Mouse (Mus musculus) kidney, embryonic 14.5 days (tissue): ENCODE measurements at regions not wholly inside any gene's neighbourhood (a gene's known extent, or its start where the extent isn't known, plus 50 kb on each side); places are given as distances from the start of the nearest gene placed in this dataset.

Source experiments
- ATAC-seq: fragments of 200-750 bp; cut with Nextera tagmentation; 2 replicates; pipeline ENCODE4 v1.8.0; 2017; ENCODE audit warnings: moderate number of reproducible peaks, mild to moderate bottlenecking, moderate TSS enrichment, moderate library complexity; ENCODE audit not compliant: low FRiP score, low TSS enrichment
- H3K27ac ChIP-seq: fragments of 300-500 bp; sonication (generic); 2 replicates; pipeline ENCODE4 v1.5.1; 2014; ENCODE audit warnings: low read depth, mild to moderate bottlenecking, low read length, moderate library complexity, mixed read lengths
- H3K27me3 ChIP-seq: fragments of 300-500 bp; sonication (generic); 2 replicates; pipeline ENCODE4 v1.6.1; 2014; ENCODE audit warnings: mild to moderate bottlenecking, low read length; ENCODE audit not compliant: control insufficient read depth, insufficient read depth
- H3K36me3 ChIP-seq: fragments of 300-500 bp; sonication (generic); 2 replicates; pipeline ENCODE4 v1.6.1; 2014; ENCODE audit warnings: low read length, mixed read lengths; ENCODE audit not compliant: control insufficient read depth, insufficient read depth
- H3K4me1 ChIP-seq: fragments of 300-500 bp; sonication (generic); 2 replicates; pipeline ENCODE4 v1.6.1; 2014; ENCODE audit warnings: low read length, mixed read lengths; ENCODE audit not compliant: control insufficient read depth, insufficient read depth
- H3K4me2 ChIP-seq: fragments of 300-500 bp; sonication (generic); replicated peaks from 2 replicates; pipeline ENCODE4 v1.6.1; 2014; ENCODE audit warnings: low read depth, mild to moderate bottlenecking, low read length
- H3K4me3 ChIP-seq: fragments of 300-500 bp; sonication (generic); 2 replicates; pipeline ENCODE4 v1.5.1; 2014; ENCODE audit warnings: mild to moderate bottlenecking, low read length
- H3K9ac ChIP-seq: fragments of 300-500 bp; sonication (generic); 2 replicates; pipeline ENCODE4 v1.6.1; 2014; ENCODE audit warnings: low read depth, mild to moderate bottlenecking, low read length, moderate library complexity
- H3K9me3 ChIP-seq: fragments of 300-500 bp; sonication (generic); 2 replicates; pipeline ENCODE4 v1.6.1; 2016; ENCODE audit warnings: low read length; ENCODE audit not compliant: control insufficient read depth
- WGBS: fragments of 180-500 bp; shearing (Covaris S2); extraction: QIAGEN DNeasy Blood & Tissue Kit; methylation state at CpG from one replicate; pipeline ENCODE4 v1.1.7; 2014; 5-methylcytosine and 5-hydroxymethylcytosine counted together

GRCm38 (mm10) chr9:59232682-59233081 is 58.7 kb upstream of the Adpgk start:
- 73% methylated on average over 3 of the region's 3 CpGs for WGBS
- Histone ChIP-seq H3K4me3 (no peak overlapping the region), H3K27me3 (no peaks in the 10 kb centered on the region), H3K27ac (no peak overlapping the region), H3K9ac (no peak overlapping the region), H3K36me3 (no peaks in the 10 kb centered on the region), H3K9me3 (0 out of 2 replicates have a peak, but pooled peaks cover 2% of the 10 kb centered on the region), H3K4me2 (no peak overlapping the region), H3K4me1 (no peaks in the 10 kb centered on the region)
- ATAC-seq = no peak

- H3K4me1 ChIP-seq = no peaks in the 10 kb centered on the region
- ATAC-seq = no peak
- WGBS = 87% methylated on average over 7 of the region's 7 CpGs
These were observed 59.4 kb upstream of the Adpgk start for GRCm38 (mm10) chr9:59231947-59232346.

GRCm38 (mm10) chr9:59231186-59231585 is 60.2 kb upstream of the Adpgk start:
- no peak overlapping the region for H3K9ac ChIP-seq
- H3K4me1 ChIP-seq = no peaks in the 10 kb centered on the region
- no peaks in the 10 kb centered on the region for H3K27me3 ChIP-seq
- 85% methylated on average over 5 of the region's 5 CpGs for WGBS
- H3K9me3 ChIP-seq = 0 out of 2 replicates have a peak, but pooled peaks cover 4% of the 10 kb centered on the region
- no peak overlapping the region for H3K4me3 ChIP-seq
- no peak for ATAC-seq
- H3K27ac ChIP-seq = no peak overlapping the region
- no peaks in the 10 kb centered on the region for H3K36me3 ChIP-seq
- no peak overlapping the region for H3K4me2 ChIP-seq

More at GRCm38 (mm10) chr9:59231947-59232346, 59.4 kb upstream of the Adpgk start:
- no peak overlapping the region for H3K9ac ChIP-seq
- no peaks in the 10 kb centered on the region for H3K27me3 ChIP-seq
- H3K4me2 ChIP-seq = no peak overlapping the region
- 0 out of 2 replicates have a peak, but pooled peaks cover 4% of the 10 kb centered on the region for H3K9me3 ChIP-seq
- no peak overlapping the region for H3K4me3 ChIP-seq
- no peak overlapping the region for H3K27ac ChIP-seq
- no peaks in the 10 kb centered on the region for H3K36me3 ChIP-seq

GRCm38 (mm10) chr9:59230161-59230560 is 61.2 kb upstream of the Adpgk start:
- 91% methylated on average over 5 of the region's 5 CpGs for WGBS
- Histone ChIP-seq H3K36me3 (no peaks in the 10 kb centered on the region), H3K27ac (no peak overlapping the region), H3K9ac (no peak overlapping the region), H3K27me3 (no peaks in the 10 kb centered on the region), H3K9me3 (0 out of 2 replicates have a peak, but pooled peaks cover 4% of the 10 kb centered on the region), H3K4me2 (no peak overlapping the region), H3K4me3 (no peak overlapping the region), H3K4me1 (no peaks in the 10 kb centered on the region)
- no peak for ATAC-seq

GRCm38 (mm10) chr9:59227948-59228347 is 63.4 kb upstream of the Adpgk start:
- ATAC-seq = no peak
- 0 out of 2 replicates have a peak, but pooled peaks cover 4% of the 10 kb centered on the region for H3K9me3 ChIP-seq
- no peaks in the 10 kb centered on the region for H3K36me3 ChIP-seq
- H3K27me3 ChIP-seq = no peaks in the 10 kb centered on the region
- WGBS = 81% methylated on average over 4 of the region's 4 CpGs
- H3K4me1 ChIP-seq = no peaks in the 10 kb centered on the region
- no peak overlapping the region for H3K27ac ChIP-seq
- H3K4me2 ChIP-seq = no peak overlapping the region
- H3K4me3 ChIP-seq = no peak overlapping the region
- H3K9ac ChIP-seq = no peak overlapping the region

- H3K27ac ChIP-seq = no peak overlapping the region
- no peak overlapping the region for H3K9ac ChIP-seq
- H3K9me3 ChIP-seq = 0 out of 2 replicates have a peak, but pooled peaks cover 4% of the 10 kb centered on the region
- no peaks in the 10 kb centered on the region for H3K4me1 ChIP-seq
- no peak overlapping the region for H3K4me3 ChIP-seq
- WGBS = 87% methylated on average over 4 of the region's 4 CpGs
- no peak overlapping the region for H3K4me2 ChIP-seq
- ATAC-seq = no peak
- no peaks in the 10 kb centered on the region for H3K27me3 ChIP-seq
- no peaks in the 10 kb centered on the region for H3K36me3 ChIP-seq
These were observed 65.0 kb upstream of the Adpgk start for GRCm38 (mm10) chr9:59226361-59226760.

GRCm38 (mm10) chr9:59219277-59219676 is 72.1 kb upstream of the Adpgk start:
- Histone ChIP-seq H3K9ac (no peak overlapping the region), H3K4me2 (no peak overlapping the region), H3K4me3 (no peak overlapping the region), H3K36me3 (no peaks in the 10 kb centered on the region), H3K4me1 (no peaks in the 10 kb centered on the region), H3K9me3 (no peaks in the 10 kb centered on the region), H3K27me3 (no peaks in the 10 kb centered on the region), H3K27ac (no peak overlapping the region)
- no peak for ATAC-seq
- 73% methylated on average over 4 of the region's 4 CpGs for WGBS

- Histone ChIP-seq H3K9me3 (no peaks in the 10 kb centered on the region), H3K27me3 (no peaks in the 10 kb centered on the region), H3K9ac (no peak overlapping the region), H3K4me3 (no peak overlapping the region), H3K4me2 (no peak overlapping the region), H3K36me3 (no peaks in the 10 kb centered on the region), H3K4me1 (0 out of 2 replicates have a peak, but pooled peaks cover 14% of the 10 kb centered on the region), H3K27ac (no peak overlapping the region)
- 88% methylated on average over 15 of the region's 15 CpGs for WGBS
- ATAC-seq = no peak
These were observed 88.5 kb upstream of the Adpgk start for GRCm38 (mm10) chr9:59202654-59203514.

- Histone ChIP-seq H3K27ac (no peak overlapping the region), H3K36me3 (no peaks in the 10 kb centered on the region), H3K9ac (no peak overlapping the region), H3K27me3 (no peaks in the 10 kb centered on the region), H3K4me3 (no peak overlapping the region), H3K9me3 (no peaks in the 10 kb centered on the region), H3K4me1 (0 out of 2 replicates have a peak, but pooled peaks cover 14% of the 10 kb centered on the region), H3K4me2 (no peak overlapping the region; the same call in 1 of the 2 replicates)
- ATAC-seq = no peak
- WGBS = 60% methylated on average over 19 of the region's 19 CpGs
These were observed 91.7 kb upstream of the Adpgk start for GRCm38 (mm10) chr9:59199495-59200196.
